Mouse (Mus musculus) lung, postnatal 0 days (tissue): ENCODE measurements around the gene Ina. TPM values are rescaled to one million over a fixed set of nuclear protein-coding genes. Genes with fewer than 3 reads are reported as not detected.
"Not testable (repeated sequence)": the region's sequence is repeated elsewhere in the genome, so short reads cannot be mapped to it uniquely, and the experiment has no call there.

Source experiments
- ATAC-seq: fragments of 200-750 bp; cut with Nextera tagmentation; 2 replicates; pipeline ENCODE4 v1.8.0; 2017; ENCODE audit warnings: moderate library complexity
- DNase-seq: peaks from one replicate; pipeline ENCODE4 v3.0.0-alpha.2; 2016; ENCODE audit warnings: low spot score
- H3K27ac ChIP-seq: fragments of 300-500 bp; sonication (generic); 2 replicates; pipeline ENCODE4 v1.5.1; 2014; ENCODE audit warnings: antibody characterized with exemption, mild to moderate bottlenecking, low read length, mixed read lengths
- H3K27me3 ChIP-seq: fragments of 300-500 bp; sonication (generic); replicated peaks from 2 replicates; pipeline ENCODE4 v1.6.1; 2014; ENCODE audit warnings: low read length, mixed read lengths; ENCODE audit not compliant: insufficient read depth
- H3K36me3 ChIP-seq: fragments of 300-500 bp; sonication (generic); 2 replicates; pipeline ENCODE4 v1.6.1; 2014; ENCODE audit warnings: low read length, mixed read lengths; ENCODE audit not compliant: insufficient read depth
- H3K4me1 ChIP-seq: fragments of 300-500 bp; sonication (generic); 2 replicates; pipeline ENCODE4 v1.6.1; 2014; ENCODE audit warnings: antibody characterized with exemption, low read depth, low read length, mixed read lengths; ENCODE audit not compliant: insufficient read depth
- H3K4me2 ChIP-seq: fragments of 300-500 bp; sonication (generic); replicated peaks from 2 replicates; pipeline ENCODE4 v1.6.1; 2014; ENCODE audit warnings: low read depth, mild to moderate bottlenecking, low read length, moderate library complexity, mixed read lengths
- H3K4me3 ChIP-seq: fragments of 300-500 bp; sonication (generic); 2 replicates; pipeline ENCODE4 v1.5.1; 2014; ENCODE audit warnings: low read depth, low read length
- H3K9ac ChIP-seq: fragments of 300-500 bp; sonication (generic); replicated peaks from 2 replicates; pipeline ENCODE4 v1.6.1; 2014; ENCODE audit warnings: low read depth, mild to moderate bottlenecking
- H3K9me3 ChIP-seq: fragments of 300-500 bp; sonication (generic); 2 replicates; pipeline ENCODE4 v1.6.1; 2016; ENCODE audit warnings: low read length, mixed read lengths
- CTCF ChIP-seq: IDR thresholded peaks from 2 replicates; pipeline ENCODE4 v1.5.1; 2016; ENCODE audit warnings: antibody characterized with exemption, mild to moderate bottlenecking
- EP300 ChIP-seq: IDR thresholded peaks from 2 replicates; pipeline ENCODE4 v1.6.1; 2016; ENCODE audit warnings: antibody characterized with exemption, mild to moderate bottlenecking, control low read depth
- WGBS: fragments of 180-500 bp; shearing (Covaris S2); extraction: QIAGEN DNeasy Blood & Tissue Kit; methylation state at CpG from one replicate; pipeline ENCODE4 v1.1.7; 2014; 5-methylcytosine and 5-hydroxymethylcytosine counted together
- polyA plus RNA-seq: library from polyadenylated mRNA; unstranded; fragments of >200 nt; fragmentation: Nextera tagmentation; extraction: Ambion mirVana; gene quantifications from 2 replicates; pipeline ENCODE4 v1.2.1, GENCODE M21; 2015

Ina gene
- polyA plus RNA-seq, 1 experiment from 2014 or later, result 0.04 TPM

DNA sequence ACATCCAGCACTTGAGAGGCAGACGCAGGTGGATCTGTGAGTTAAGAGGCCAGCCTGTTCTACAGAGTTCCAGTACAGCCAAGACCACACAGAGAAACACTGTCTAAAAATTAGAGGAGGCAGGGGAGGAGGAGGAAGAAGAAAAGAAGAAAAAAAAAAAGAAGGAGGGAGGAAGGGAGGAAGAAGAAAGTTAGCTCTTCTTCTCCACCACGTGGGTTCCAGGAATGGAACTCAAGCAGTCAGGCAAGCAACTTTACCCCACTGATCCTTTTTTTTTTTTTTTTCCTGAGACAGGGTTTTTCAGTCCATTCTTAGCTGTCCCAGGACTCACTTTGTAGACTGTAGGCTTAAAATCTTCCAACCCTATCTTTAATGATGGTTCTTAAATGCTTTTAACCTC is 37.8 kb upstream of the Ina start:
- no peak overlapping the region for H3K4me2 ChIP-seq
- no peaks in the 10 kb centered on the region for H3K9me3 ChIP-seq
- DNase-seq (no peak), ATAC-seq (no peak)
- H3K27ac ChIP-seq, result no peak overlapping the region
- H3K27me3 ChIP-seq, result no peaks in the 10 kb centered on the region
- H3K36me3 ChIP-seq, result no peaks in the 10 kb centered on the region
- no peak for TF ChIP-seq EP300
- TF ChIP-seq CTCF, result no peak
- no peak overlapping the region for H3K9ac ChIP-seq
- no peak overlapping the region for H3K4me3 ChIP-seq
- H3K4me1 ChIP-seq, result no peaks in the 10 kb centered on the region; the same call in 1 of the 2 replicates
- WGBS, result 42% methylated on average over 2 of the region's 2 CpGs

DNA sequence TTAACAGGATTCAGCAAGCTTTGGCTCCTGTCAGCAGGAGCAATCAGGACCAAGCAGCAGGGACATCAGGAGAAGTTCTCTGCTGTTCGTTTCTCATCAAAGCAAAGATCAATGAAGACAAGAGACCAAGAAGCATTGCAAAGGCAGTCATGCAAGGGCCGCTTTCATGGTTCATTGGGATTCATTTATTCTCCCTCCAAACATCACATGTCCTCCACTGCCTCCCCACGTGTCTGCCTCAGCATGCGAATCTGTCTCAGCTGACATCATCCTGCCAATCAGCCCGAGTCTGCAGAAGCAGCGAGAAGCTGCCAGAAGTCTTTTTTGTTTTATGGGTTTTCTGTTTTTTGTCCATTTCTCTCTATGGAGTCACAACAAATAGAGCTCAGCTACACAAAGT is 37.0 kb upstream of the Ina start:
- Histone ChIP-seq H3K4me2 (no peak overlapping the region), H3K4me3 (no peak overlapping the region), H3K4me1 (peaks cover 5% of the 10 kb centered on the region; the same call in 1 of the 2 replicates), H3K27me3 (no peaks in the 10 kb centered on the region), H3K36me3 (no peaks in the 10 kb centered on the region), H3K9me3 (no peaks in the 10 kb centered on the region), H3K9ac (no peak overlapping the region), H3K27ac (no peak overlapping the region)
- TF ChIP-seq EP300, result no peak
- TF ChIP-seq CTCF, result no peak
- ATAC-seq (no peak), DNase-seq (no peak)
- WGBS, result 67% methylated on average over 6 of the region's 6 CpGs

DNA sequence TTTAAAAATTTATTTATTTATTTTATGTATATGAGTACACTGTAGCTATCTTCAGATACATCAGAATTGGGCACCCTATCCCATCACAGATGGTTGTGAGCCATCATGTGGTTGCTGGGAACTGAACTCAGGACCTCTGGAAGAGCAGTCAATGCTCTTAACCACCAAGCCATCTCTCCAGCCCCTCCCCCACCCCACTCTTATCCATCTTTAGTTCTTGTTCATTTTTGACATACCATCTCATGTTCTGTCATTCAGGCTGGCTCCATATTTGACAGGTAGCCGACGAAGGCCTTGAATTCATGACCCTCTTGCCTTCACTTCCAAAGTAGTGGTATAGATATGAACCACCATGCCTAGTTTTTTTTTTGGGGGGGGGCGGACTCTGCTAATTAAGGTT is 36.4 kb upstream of the Ina start:
- H3K4me2 ChIP-seq, H3K9ac ChIP-seq, H3K9me3 ChIP-seq, H3K4me1 ChIP-seq, H3K27ac ChIP-seq, H3K27me3 ChIP-seq, H3K36me3 ChIP-seq, ATAC-seq, H3K4me3 ChIP-seq, DNase-seq: not testable (repeated sequence)
- WGBS, result 90% methylated on average over 3 of the region's 3 CpGs

DNA sequence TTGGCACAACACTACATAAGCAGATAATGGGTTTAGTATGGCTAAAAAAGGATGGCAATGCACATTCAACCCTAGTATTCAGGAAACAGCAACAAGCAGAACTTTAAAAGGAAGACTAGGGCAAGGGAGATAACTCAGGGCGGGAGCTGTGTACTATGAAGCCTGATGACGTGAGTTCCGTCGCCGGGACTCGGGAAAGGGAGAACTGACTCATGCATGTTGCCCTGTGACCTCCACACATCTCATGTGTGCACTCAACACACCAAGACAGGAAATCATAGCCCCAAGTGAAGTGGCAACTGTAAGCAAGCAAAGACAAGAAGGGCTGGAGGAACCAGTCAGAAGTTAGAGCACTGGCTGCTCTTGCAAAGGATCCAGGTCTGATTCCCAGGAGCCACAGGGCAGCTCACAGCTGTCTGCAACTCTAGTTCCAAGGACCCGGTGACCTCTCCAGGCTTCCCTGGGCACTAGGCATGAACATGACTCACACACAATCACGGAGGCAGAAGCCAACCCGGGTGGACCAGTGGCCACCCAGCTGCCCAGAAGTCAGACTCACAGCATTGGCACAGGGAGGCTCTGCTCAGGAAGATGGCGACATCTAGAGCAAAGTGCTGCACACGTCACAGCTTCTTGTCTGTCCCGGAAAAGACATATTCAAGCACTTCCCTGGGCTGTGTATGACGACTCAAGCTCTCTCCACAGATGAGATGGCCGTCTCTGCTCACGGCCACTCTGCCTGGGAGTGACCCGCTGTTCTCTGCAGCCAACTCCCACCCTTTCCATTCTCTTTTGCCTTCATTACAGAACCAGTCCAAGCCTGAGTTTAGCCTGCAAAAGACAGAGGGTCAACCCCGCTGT is 35.3 kb upstream of the Ina start:
- no peaks in the 10 kb centered on the region for H3K9me3 ChIP-seq
- 0 out of 2 replicates have a peak overlapping the region, but pooled peaks have one; percentile 20 for H3K27ac ChIP-seq
- DNase-seq, result peak; percentile 68
- WGBS, result 67% methylated on average over 17 of the region's 17 CpGs
- no peak overlapping the region for H3K4me3 ChIP-seq
- H3K9ac ChIP-seq, result no peak overlapping the region
- no peaks in the 10 kb centered on the region for H3K36me3 ChIP-seq
- no peak overlapping the region for H3K4me2 ChIP-seq
- H3K27me3 ChIP-seq, result no peaks in the 10 kb centered on the region
- peak; percentile 49 for ATAC-seq
- peaks cover 5% of the 10 kb centered on the region; the same call in 1 of the 2 replicates for H3K4me1 ChIP-seq
- peak; percentile 20; the same call in 1 of the 2 replicates for TF ChIP-seq CTCF
- no peak for TF ChIP-seq EP300

DNA sequence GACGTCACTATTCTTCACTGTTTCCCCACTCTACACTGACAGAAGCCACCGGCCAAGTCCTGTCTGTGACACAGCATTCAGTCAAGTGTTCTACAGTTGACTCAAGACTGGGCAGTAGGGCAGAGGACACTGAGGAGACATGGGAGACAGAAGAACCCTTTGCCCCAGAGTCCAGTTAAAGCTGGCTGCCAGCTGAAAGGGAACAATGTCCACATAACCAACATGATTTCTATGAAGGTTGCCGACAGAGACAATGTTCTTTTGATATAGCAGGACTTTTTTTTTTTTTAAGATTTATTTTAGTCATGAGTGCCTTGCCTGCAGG is 34.8 kb upstream of the Ina start:
- TF ChIP-seq EP300 (no peak), CTCF (no peak)
- no peaks in the 10 kb centered on the region for H3K9me3 ChIP-seq
- no peaks in the 10 kb centered on the region for H3K27me3 ChIP-seq
- H3K9ac ChIP-seq, result no peak overlapping the region
- peak overlapping the region; percentile 20; the same call in 1 of the 2 replicates for H3K27ac ChIP-seq
- DNase-seq (peak; percentile 52), ATAC-seq (peak; percentile 36)
- H3K36me3 ChIP-seq, result no peaks in the 10 kb centered on the region
- no peak overlapping the region for H3K4me2 ChIP-seq
- H3K4me1 ChIP-seq, result peaks cover 6% of the 10 kb centered on the region; the same call in 1 of the 2 replicates
- WGBS, result 46% methylated on average over 3 of the region's 3 CpGs
- no peak overlapping the region for H3K4me3 ChIP-seq

DNA sequence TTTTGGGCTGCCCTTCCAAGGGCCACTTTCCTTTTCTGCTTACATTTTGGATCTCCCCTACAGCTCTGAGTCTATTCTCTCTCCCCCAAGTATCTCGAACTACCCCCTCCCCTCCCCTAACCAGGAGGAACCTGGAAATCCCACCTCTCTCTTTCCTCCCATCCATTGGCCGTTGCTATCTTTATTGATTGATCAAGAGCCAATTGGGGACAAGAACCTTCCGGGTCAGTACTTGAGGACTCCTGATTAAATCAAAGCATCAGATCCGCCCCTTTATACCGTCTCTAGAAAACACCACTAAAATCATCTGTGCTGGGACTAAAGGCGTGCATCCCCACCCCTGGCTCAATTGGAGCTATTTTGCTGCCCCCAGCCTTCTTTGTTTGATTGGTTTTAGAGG is 33.0 kb upstream of the Ina start:
- Histone ChIP-seq H3K4me1 (peaks cover 9% of the 10 kb centered on the region; the same call in 1 of the 2 replicates), H3K36me3 (no peaks in the 10 kb centered on the region), H3K27me3 (no peaks in the 10 kb centered on the region), H3K9ac (no peak overlapping the region), H3K4me2 (no peak overlapping the region), H3K9me3 (no peaks in the 10 kb centered on the region), H3K4me3 (no peak overlapping the region), H3K27ac (no peak overlapping the region)
- no peak for ATAC-seq
- no peak for TF ChIP-seq CTCF
- no peak for TF ChIP-seq EP300
- 40% methylated on average over 6 of the region's 6 CpGs for WGBS
- no peak for DNase-seq
